Mouse (Mus musculus) cerebellum, adult 2 months (tissue): ENCODE data around the gene Nbea.

ENCODE experiments used
- CTCF ChIP-seq: fragments of 200-500 bp; IDR thresholded peaks from 2 replicates; pipeline ENCODE4 v1.5.1; 2011; ENCODE audit warnings: low read depth, mild to moderate bottlenecking, control low read depth, low read length, moderate library complexity, borderline replicate concordance; ENCODE audit not compliant: insufficient read depth
- POLR2A ChIP-seq: fragments of 200-500 bp; IDR thresholded peaks from 2 replicates; pipeline ENCODE4 v1.6.1; 2011; ENCODE audit warnings: low read length, control low read depth, borderline replicate concordance; ENCODE audit not compliant: insufficient read depth

DNA sequence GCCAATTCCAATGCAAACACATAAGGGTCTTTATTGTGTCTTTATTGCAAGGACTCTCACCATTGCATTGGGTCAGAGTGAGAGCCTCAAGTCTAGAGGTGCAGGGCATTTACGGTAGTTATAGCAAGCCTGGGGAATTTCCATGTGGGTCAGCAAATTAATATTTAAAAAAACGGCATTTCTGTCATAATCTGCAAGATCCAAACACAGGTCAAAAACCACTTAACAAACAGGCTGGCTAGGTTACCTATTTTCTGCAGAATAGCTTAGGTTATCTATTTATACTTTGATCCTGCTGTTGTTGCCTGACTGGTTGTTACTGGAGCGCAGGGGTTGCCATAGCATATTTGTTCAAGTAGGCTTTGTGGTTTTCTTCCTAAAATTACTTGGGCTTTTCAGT, 565.1 kb downstream of the Nbea start:
- TF ChIP-seq POLR2A (no peak), CTCF (no peak)
